Mouse (Mus musculus) gastrocnemius, adult 8-10 months (tissue): ENCODE results near the gene Galntl5. TPM values are rescaled to one million over a fixed set of nuclear protein-coding genes. Genes with fewer than 3 reads are reported as not detected.
"Not testable (repeated sequence)": the region's sequence is repeated elsewhere in the genome, so short reads cannot be mapped to it uniquely, and the experiment has no call there.

Experiments
- DNase-seq, 2 experiments: peaks; one replicate each; pipeline ENCODE4 v3.0.0; 2022; ENCODE audit warnings: low spot score in 2 of 2
- total RNA-seq, 4 experiments: library from RNA; stranded (reverse); gene quantifications; 2 replicates each; pipeline ENCODE4 v1.2.4; 2022

The Galntl5 gene
- total RNA-seq, 4 experiments from 2014 or later, result not detected

- DNase-seq, result no peak
These were observed 9.3 kb downstream of the Galntl5 start for GRCm38 (mm10) chr5:25190521-25190920.

GRCm38 (mm10) chr5:25211872-25212271 lies 30.6 kb downstream of the Galntl5 start:
- no peak for DNase-seq

DNA sequence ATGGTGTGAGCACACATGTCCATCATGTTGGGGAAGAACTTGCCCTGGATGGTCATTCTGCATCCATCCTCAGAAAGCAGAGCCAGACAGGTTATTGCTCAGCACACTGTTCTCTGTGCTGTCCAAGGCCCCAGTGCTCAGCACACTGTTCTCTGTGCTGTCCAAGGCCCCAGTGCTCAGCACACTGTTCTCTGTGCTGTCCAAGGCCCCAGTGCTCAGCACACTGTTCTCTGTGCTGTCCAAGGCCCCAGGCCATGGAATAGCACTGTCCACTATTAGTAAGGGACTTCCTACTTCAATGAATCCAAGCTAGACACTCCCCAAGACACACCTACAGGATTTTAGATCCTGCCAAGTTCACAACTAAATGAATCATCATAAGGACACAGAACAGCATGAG lies 32.0 kb downstream of the Galntl5 start:
- DNase-seq, result not testable (repeated sequence)

DNA sequence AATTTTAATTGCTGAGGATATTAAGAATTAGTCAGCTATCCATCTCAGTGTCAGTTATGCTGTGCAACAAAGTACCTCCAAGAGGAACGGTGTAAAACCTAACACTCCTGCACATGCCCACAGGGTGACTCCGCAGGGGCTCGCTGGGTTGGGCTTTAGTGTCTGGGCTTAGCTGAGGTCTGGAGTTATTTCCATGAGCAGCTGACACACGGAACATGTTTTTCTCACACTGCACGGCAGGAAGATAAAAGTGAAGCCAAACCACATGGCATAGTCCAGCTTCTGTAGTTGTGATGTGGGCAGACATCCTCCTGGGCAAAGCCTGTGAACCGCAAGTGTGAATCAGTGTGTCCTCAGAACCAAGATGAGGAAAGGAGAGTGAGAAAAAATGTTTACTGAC lies 33.7 kb downstream of the Galntl5 start:
- DNase-seq, result no peak

GRCm38 (mm10) chr5:25221604-25222003 lies 40.3 kb downstream of the Galntl5 start, which contains the start of gene Galnt11:
TSS of gene Galnt11 (plus strand) at chr5:25221904.
- DNase-seq, result no peak

DNA sequence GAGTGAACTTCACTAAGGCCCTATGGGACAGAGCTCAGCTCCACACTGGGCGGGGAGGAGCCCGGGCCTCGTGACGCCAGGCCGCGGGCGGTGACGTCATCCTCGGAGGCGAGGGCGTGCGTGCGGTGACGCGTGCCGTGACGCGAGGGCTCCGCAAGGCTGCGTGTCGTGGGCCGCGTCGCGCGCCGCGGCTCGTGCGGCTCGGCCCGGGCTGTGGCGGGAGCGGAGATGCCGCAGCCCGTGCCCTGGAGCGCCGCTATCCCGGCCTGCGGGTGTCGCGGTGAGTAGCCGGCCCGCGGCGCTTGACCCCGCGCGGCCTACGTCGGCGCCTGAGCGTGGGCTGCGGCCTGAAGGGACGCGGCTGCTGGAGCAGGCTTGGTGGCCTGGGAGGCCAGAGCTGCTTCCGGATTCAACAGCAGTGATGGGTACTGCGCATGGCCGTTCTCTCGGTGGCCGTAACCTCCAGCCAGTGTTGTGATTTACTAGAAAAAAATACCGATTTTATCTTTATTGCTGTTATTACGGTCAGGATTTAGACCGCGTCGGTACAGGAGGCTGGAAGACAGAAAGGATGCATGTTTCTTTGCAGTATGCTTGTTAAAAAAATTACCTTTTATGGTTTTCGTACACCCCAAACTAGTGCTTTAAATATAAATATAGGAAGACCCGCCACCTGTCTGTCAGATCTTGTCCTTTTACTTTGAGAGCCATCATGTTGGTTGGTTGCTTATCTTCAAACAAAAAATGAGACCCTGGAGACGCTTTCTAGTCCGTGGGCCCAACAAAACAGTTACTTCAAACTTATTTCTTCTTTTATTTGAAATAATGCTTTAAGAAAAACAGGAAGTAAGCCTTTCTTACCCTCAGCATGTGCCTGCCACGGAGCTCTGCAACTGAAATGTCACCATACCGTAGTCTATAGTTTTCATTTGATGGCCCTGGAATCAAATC lies 41.8 kb downstream of the Galntl5 start, which contains the start of gene E130116L18Rik:
TSS of gene E130116L18Rik (minus strand) at position 402 of the 951 bp plus-strand sequence.
- peak; percentile 74 to 75 for DNase-seq

- not testable (repeated sequence) for DNase-seq
These were observed 43.1 kb downstream of the Galntl5 start for GRCm38 (mm10) chr5:25224377-25224776.

DNA sequence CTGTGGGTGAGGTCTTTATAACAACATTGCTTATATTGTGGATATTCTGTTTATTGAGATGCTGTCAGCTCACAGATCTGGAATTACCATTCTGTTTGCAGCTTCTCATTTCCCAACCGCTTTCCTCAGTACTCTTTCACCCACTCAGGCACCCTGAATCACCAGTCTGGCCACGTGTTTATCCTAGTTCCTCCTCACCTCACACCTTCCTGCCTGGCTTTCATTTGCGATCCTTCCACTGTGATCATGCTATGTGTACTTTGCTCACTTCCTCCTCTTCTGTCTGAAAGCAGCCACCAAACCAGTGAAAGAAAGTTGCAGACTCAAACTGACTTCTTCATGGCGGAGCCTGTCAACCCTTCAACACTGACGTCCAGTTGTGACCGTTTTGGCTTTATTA lies 61.8 kb downstream of the Galntl5 start:
- no peak for DNase-seq

- DNase-seq, result no peak
These were observed 64.7 kb downstream of the Galntl5 start for GRCm38 (mm10) chr5:25245806-25246472.

- no peak for DNase-seq
These were observed 65.2 kb downstream of the Galntl5 start for GRCm38 (mm10) chr5:25246473-25246865.

DNA sequence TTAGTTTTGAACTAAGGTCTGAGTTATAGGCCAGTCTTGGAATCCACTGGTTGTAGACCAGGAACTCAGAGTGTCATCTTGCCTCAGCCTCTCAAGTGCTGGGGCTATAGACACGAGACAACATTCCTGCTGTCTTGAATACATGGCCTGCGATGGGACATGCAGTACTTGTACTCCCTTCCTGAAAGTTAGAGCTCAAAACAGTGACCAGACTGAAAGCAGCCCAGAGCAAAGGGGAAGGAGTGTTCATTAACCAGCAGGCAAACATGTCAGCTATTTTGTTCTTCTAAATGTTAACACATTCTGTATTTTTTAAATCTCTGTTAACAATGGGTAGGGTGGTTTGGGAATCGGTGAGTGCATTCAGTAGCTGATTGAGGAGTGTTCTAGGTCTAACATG lies 65.8 kb downstream of the Galntl5 start:
- DNase-seq, result no peak

- no peak for DNase-seq
These were observed 71.2 kb downstream of the Galntl5 start for GRCm38 (mm10) chr5:25252423-25252822.

DNA sequence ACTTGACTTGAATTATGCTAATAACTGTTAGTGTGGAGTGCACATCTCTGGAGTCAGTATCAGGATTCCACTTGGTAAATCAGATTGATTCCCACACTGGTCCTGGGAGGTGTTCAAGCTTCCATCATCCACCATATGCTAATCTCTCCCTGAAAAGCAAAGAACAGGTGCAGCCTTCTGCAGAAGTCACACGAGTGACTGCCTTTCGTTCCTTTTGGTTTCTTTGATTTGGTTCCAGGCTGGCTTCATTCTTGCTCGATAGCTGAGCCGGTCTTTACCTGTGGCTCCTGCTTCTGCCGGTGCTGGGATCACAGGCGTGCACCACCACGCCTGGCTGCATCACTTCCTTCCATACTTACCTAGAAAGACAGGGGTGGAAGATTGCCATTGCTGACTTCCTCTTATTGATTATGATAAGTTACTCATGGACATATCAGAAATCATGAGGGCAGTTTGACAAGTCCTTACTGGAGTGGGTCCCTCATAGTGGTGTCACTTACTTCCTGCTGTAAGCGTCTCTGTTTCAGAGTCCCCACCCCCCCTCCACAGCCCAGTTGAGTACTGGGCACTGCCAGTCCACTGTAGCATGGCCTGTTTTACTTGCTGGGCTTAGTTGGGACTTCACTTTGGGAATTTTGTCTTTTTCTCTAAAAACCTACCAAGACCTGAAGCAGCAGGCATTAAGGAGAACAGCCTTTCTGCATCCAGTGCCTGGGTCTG lies 71.7 kb downstream of the Galntl5 start:
- no peak for DNase-seq

DNA sequence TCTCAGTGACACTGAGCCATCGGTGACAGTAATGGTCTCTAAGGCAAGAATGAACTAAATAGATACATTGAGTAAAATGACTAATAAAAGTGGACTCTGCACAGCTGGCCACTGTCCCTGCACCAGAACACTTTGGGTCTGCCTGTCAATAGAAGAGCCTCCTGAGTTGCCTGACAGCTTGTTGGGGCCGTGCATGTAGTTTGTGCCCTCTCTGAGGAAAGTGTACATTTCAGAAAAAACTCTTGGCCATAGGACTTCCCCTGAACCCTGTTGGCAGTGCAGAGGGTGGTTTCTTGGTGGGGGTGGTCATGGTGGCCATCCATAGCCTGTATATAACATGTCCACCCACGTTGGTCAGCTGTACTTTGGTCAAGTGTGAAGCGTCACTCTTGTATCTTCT lies 73.2 kb downstream of the Galntl5 start:
- no peak for DNase-seq

- DNase-seq, result no peak
These were observed 75.4 kb downstream of the Galntl5 start for GRCm38 (mm10) chr5:25256686-25257085.

DNA sequence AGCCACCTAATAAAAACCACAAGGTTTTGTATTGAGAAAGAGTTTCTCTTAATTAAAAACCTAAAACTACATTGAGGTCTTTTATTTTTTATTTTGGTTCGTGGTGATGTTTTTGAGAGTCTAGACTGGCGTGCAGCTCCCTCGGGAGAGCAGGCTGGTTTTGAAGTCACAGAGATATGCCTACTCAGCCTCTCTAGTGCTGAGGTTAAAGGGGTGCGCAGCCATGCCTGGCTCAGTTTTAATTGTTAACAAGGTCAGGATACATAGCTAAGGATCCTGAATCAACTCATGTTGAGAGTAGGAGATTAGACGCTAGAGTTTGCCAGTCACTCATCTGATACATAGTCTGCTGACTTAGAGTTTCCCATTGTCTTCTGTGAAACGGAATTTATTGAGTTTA lies 80.2 kb downstream of the Galntl5 start:
- DNase-seq, result no peak

- DNase-seq, result no peak
These were observed 81.0 kb downstream of the Galntl5 start for GRCm38 (mm10) chr5:25262266-25262665.

DNA sequence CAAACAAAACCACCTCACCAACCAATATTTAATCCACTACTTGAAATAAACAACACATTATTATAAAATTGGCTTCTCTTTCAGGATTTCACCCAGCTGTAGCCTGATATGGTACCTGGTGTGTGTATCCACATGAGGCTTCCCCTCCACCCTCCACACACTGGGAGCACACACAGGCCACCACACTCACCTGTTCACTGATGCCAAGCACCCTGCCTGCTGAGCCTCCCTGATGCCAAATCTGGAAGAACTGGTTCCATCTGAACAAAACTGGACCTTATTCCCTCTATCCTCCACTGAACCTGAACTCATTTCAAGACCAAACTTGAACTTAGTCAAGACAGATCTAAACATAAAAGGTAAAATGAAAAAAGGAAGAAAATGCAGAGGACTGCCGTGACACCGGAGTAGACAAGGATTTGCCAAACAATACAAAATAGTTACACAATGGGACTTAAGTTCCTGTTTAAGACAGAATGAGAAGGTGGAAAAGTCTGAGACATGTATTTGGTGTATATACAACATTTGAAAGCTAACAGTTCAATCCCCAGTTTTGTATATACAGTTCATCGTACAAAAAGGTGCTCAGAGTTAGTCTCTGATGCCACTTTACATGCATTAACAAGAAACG lies 87.1 kb downstream of the Galntl5 start:
- no peak for DNase-seq
